Mouse (Mus musculus) embryonic facial prominence, embryonic 10.5 days (tissue): ENCODE results near the gene Cyb5r4. TPM values are rescaled to one million over a fixed set of nuclear protein-coding genes. Genes with fewer than 3 reads are reported as not detected.
"Not testable (repeated sequence)": the region's sequence is repeated elsewhere in the genome, so short reads cannot be mapped to it uniquely, and the experiment has no call there.

Experiments used
- DNase-seq: peaks from one replicate; pipeline ENCODE4 v3.0.0-alpha.2; 2017; ENCODE audit warnings: low spot score
- H3K27ac ChIP-seq: fragments of 300-500 bp; sonication (generic); replicated peaks from 2 replicates; pipeline ENCODE4 v1.5.1; 2016; ENCODE audit warnings: mild to moderate bottlenecking
- H3K27me3 ChIP-seq: fragments of 300-500 bp; sonication (generic); replicated peaks from 2 replicates; pipeline ENCODE4 v1.6.1; 2016; ENCODE audit warnings: low read depth, mild to moderate bottlenecking; ENCODE audit not compliant: poor library complexity, severe bottlenecking
- H3K36me3 ChIP-seq: fragments of 300-500 bp; sonication (generic); replicated peaks from 2 replicates; pipeline ENCODE4 v1.6.1; 2016; ENCODE audit warnings: mild to moderate bottlenecking, moderate library complexity
- H3K4me1 ChIP-seq: fragments of 300-500 bp; sonication (generic); 2 replicates; pipeline ENCODE4 v1.6.1; 2016
- H3K4me3 ChIP-seq: fragments of 300-500 bp; sonication (generic); 2 replicates; pipeline ENCODE4 v1.5.1; 2016; ENCODE audit warnings: mild to moderate bottlenecking, moderate library complexity
- H3K9me3 ChIP-seq: fragments of 300-500 bp; sonication (generic); 2 replicates; pipeline ENCODE4 v1.6.1; 2016; ENCODE audit warnings: mild to moderate bottlenecking
- WGBS: fragments of 180-500 bp; shearing (Covaris S2); methylation state at CpG from one replicate; pipeline ENCODE4 v1.1.7; 2016; 5-methylcytosine and 5-hydroxymethylcytosine counted together
- polyA plus RNA-seq: library from polyadenylated mRNA; unstranded; fragments of >200 nt; fragmentation: Nextera tagmentation; extraction: Ambion mirVana; gene quantifications from 2 replicates; pipeline ENCODE4 v1.2.1, GENCODE M21; 2016

Cyb5r4 gene
- polyA plus RNA-seq, 1 experiment from 2014 or later, result 70.9 TPM

DNA sequence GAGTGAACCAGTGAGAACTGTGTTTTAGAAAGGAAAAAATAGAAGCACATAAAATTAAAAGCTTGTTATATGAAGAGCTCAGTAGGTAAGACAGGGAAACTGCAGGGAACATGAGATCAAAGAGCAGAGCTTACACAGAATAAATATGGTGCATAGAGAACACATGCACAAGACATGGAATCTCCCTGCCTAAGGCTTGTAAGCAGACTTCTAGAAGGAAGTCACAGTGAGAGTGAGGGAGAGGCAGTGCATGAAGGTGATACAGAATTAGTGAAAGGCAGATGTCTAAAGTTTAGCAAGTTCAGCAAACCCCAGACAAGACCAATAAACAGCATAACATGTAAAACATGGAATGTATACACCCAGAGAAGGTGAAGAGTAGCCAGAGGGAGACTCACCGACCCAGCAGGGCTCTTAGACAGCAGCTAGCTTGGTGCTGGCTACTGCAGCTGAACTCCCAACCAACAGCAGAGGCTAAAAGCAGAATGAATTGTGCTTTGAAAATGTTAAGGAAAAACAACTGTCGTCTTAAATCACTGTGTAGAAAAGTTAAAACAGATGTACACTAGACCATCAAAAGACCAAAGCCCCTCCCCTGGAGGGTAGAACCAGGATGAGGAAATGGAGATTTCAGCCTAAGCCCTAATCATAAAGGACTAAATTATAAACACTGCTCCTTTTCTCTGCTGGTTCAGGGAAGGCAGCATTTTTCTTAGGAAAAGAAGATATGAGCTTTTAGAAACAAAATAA is 13.2 kb downstream of the Cyb5r4 start:
- H3K27me3 ChIP-seq, result no peaks in the 10 kb centered on the region
- WGBS, result 44% methylated on average over 2 of the region's 2 CpGs
- peak; percentile 33 for DNase-seq
- H3K27ac ChIP-seq, result peak overlapping the region; percentile 54; the same call in 1 of the 2 replicates
- no peak overlapping the region for H3K4me3 ChIP-seq
- peaks cover 4% of the 10 kb centered on the region; the same call in 1 of the 2 replicates for H3K36me3 ChIP-seq
- no peaks in the 10 kb centered on the region for H3K9me3 ChIP-seq
- H3K4me1 ChIP-seq, result peaks cover 15% of the 10 kb centered on the region

DNA sequence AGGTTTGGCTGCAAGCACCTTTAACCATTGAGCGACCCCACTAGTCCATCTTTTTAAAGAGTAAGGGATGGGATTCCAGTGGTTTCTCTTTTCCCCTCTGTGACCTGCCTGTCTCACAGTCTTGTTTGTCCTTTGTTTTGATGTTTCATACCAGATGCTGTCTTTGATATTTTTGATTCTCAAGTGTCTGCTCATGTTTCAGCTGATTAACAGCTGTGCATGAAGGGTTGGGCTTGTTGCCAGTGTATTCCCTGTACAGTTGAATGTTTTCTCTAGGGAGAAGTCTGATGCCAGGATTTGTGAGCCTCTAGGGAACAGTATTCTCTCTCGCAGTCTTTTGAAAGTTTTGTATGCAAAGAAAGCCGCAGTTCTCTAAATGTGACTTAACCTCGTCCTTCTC is 27.6 kb downstream of the Cyb5r4 start:
- H3K27me3 ChIP-seq, result no peaks in the 10 kb centered on the region
- no peak overlapping the region for H3K4me3 ChIP-seq
- no peaks in the 10 kb centered on the region for H3K4me1 ChIP-seq
- H3K9me3 ChIP-seq, result no peaks in the 10 kb centered on the region
- DNase-seq, result no peak
- H3K27ac ChIP-seq, result no peak overlapping the region
- peaks cover 5% of the 10 kb centered on the region for H3K36me3 ChIP-seq
- WGBS, result 78% methylated on average over 4 of the region's 4 CpGs

DNA sequence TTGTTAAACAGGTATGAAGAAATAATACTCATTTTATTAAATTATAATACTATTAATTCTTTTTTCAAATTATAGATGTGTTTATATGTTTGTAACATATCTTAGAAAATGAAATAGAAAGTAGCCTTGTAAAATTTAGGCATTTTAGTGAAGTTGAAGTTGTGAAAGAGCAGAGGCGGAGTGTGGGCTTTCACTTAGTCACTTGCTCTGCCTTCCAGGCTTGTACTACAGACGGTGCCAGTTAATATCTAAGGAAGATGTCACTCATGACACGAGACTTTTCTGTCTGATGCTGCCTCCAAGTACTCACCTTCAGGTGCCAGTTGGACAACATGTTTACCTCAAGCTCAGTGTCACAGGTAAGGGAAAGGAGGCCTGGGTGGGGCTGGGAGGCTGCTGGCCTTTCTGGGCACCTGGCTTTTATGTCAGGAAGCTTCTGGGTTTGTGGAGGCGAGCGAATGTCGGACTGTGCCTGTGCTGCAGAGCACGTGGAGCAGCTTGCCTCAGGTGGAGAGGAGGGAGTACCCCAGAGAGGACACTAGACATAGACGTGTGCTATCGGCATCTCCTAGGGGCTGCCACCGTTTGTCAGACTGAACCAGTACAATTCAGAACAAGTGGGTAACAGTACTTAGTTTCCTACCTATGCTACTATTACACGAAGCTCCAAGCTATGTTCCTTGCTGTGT is 33.9 kb downstream of the Cyb5r4 start:
- no peaks in the 10 kb centered on the region for H3K27me3 ChIP-seq
- H3K27ac ChIP-seq, result no peak overlapping the region
- no peaks in the 10 kb centered on the region for H3K4me1 ChIP-seq
- no peak overlapping the region for H3K4me3 ChIP-seq
- DNase-seq, result no peak
- H3K9me3 ChIP-seq, result no peaks in the 10 kb centered on the region
- 89% methylated on average over 11 of the region's 11 CpGs for WGBS
- H3K36me3 ChIP-seq, result peaks cover 32% of the 10 kb centered on the region

DNA sequence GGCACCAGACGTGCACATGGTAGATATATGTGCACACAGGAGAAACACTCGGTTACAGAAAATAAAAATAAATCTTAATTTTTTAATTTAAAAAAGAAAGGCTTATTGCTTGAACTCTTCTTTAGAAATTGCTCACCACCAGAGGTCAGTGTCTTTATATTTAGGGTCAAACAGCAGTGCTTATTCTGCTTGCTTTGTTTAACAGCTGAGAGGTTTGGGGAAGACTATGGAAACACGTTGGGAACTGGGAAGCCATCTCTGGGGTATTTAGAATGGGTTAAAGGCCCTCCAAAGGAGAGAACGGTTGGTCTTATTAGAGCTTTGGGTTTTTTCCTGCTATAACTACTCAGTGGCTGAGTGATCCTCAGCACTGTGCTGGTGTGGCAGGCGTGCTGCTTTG is 40.5 kb downstream of the Cyb5r4 start:
- no peaks in the 10 kb centered on the region for H3K27me3 ChIP-seq
- no peak for DNase-seq
- no peaks in the 10 kb centered on the region for H3K9me3 ChIP-seq
- WGBS, result 87% methylated on average over 5 of the region's 5 CpGs
- H3K4me3 ChIP-seq, result no peak overlapping the region
- no peaks in the 10 kb centered on the region for H3K4me1 ChIP-seq
- no peak overlapping the region for H3K27ac ChIP-seq
- H3K36me3 ChIP-seq, result peaks cover 38% of the 10 kb centered on the region

DNA sequence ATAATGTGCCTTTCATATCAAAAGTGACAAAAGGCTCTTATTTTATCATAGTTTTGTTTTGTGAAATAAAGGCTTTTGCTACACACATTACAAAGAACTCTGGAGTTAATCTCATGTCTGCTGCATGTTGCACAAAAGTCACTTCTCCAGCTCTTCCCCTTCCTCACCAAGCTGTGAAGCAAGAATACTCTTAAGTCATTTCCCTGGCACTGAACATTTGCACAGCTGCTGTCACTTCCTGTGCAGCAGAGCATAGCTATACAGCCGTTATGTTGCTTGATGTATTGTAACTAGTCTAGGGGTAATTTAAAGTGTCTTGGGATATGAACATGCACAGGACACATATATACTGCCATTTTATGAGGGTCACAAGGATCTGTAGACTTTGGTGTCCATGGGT is 46.3 kb downstream of the Cyb5r4 start:
- Histone ChIP-seq H3K36me3 (peaks cover 35% of the 10 kb centered on the region), H3K9me3 (no peaks in the 10 kb centered on the region), H3K4me3 (no peak overlapping the region), H3K27me3 (no peaks in the 10 kb centered on the region), H3K27ac (no peak overlapping the region), H3K4me1 (no peaks in the 10 kb centered on the region)
- 85% methylated on average over 1 of the region's 1 CpGs for WGBS
- no peak for DNase-seq

DNA sequence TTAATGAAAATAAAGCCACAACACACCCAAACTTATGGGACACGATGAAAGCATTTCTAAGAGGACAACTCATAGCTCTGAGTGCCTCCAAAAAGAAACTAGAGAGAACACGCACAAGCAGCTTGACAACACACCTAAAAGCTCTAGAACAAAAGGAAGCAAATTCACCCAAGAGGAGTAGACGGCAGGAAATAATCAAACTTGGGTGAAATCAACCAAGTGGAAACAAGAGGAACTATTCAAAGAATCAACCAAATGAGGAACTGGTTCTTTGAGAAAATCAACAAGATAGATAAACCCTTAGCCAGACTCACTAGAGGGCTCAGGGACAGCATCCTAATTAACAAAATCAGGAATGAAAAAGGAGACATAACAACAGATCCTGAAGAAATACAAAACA is 49.8 kb downstream of the Cyb5r4 start:
- DNase-seq, H3K9me3 ChIP-seq, H3K4me1 ChIP-seq, H3K4me3 ChIP-seq, H3K27me3 ChIP-seq, H3K27ac ChIP-seq: not testable (repeated sequence)
- H3K36me3 ChIP-seq, result peaks cover 29% of the 10 kb centered on the region
- WGBS, result 93% methylated on average over 3 of the region's 3 CpGs

DNA sequence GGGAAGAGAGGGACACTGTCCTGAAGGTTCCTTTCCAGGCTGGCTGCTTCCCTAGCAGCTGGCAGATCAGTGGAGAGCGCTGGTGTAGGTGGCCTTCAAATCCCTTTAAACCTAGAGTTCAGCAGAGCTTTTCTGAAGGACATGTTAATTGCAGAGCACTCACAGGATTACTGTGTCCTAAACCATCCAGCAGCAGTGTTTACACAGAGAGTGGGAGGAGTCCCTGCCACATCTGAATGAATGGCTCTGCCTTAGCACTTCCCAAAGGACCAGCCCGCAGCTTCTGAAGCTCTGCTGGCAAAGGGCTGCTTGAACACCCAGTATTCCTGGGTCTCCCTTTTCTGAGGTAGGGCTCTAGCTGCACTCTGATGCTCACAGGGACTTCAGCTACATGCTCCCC is 56.1 kb downstream of the Cyb5r4 start:
- no peak for DNase-seq
- no peak overlapping the region for H3K4me3 ChIP-seq
- H3K4me1 ChIP-seq, result no peaks in the 10 kb centered on the region
- WGBS, result 38% methylated on average over 2 of the region's 2 CpGs
- no peak overlapping the region for H3K27ac ChIP-seq
- no peaks in the 10 kb centered on the region for H3K27me3 ChIP-seq
- H3K36me3 ChIP-seq, result no peaks in the 10 kb centered on the region
- no peaks in the 10 kb centered on the region for H3K9me3 ChIP-seq

DNA sequence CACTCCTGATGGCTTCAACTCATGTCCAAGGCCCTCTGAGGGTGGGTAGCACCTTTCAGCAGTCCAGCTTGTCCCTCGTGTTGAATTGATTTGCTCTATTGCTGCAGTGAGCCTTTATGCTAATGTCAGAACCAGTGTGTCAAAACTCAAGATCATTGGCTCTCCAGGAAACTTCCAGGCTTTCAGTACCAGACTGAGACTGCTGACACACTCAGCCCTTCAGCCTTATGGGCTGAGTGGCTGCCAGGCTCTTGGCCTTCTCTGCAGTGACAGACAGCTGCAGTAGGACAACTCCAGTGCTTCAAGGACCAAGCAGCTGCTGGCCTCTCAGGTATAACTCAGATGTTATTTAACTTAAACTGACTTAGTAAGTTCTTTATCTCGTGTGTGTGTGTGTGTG is 57.7 kb downstream of the Cyb5r4 start:
- Histone ChIP-seq H3K4me3 (no peak overlapping the region), H3K27ac (no peak overlapping the region), H3K36me3 (no peaks in the 10 kb centered on the region), H3K4me1 (no peaks in the 10 kb centered on the region), H3K27me3 (no peaks in the 10 kb centered on the region), H3K9me3 (no peaks in the 10 kb centered on the region)
- WGBS, result 64% methylated on average over 2 of the region's 2 CpGs
- DNase-seq, result no peak

DNA sequence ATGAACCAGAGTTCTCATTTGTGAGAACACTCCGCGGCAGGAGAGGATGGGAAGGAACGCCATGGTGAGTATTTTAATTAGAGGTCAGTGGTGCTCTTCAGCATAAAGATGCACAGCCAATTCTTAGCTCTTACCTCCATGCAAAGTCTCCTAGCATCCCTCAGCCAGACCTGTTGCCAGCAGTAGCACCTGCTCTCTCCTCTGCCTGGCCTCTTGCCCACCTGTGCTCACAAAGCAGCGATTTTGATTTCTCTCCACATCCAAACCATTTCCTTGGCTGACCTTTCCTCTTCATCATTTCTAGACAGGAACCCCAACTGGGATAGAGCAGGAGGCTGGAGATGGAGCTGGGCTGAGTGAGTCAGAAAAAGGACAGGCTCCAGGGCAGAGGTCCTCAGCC is 65.2 kb downstream of the Cyb5r4 start:
- Histone ChIP-seq H3K4me3 (no peak overlapping the region), H3K4me1 (peaks cover 18% of the 10 kb centered on the region), H3K27ac (no peak overlapping the region), H3K36me3 (no peaks in the 10 kb centered on the region), H3K27me3 (no peaks in the 10 kb centered on the region), H3K9me3 (no peaks in the 10 kb centered on the region)
- 88% methylated on average over 4 of the region's 4 CpGs for WGBS
- no peak for DNase-seq

DNA sequence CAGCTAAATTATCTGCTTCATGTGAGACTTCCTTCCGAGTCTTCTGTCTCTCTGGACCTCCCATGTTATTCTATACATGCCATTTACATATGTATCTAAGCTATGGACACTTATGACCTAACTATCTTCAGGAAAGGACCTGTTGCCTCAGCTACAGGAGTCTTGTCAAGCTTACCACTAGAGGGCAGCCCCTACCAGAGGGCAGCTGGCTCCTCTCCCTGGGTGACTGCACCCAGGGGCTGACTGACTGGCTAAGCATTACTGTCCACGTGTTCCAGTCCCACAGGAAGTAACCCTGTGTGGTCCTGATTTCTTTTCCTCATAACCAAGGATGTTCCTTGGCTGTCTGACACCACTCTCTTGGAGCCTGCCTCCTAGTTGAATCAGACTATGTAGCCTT is 76.2 kb downstream of the Cyb5r4 start:
- WGBS, result 62% methylated on average over 2 of the region's 2 CpGs
- no peaks in the 10 kb centered on the region for H3K36me3 ChIP-seq
- no peaks in the 10 kb centered on the region for H3K4me1 ChIP-seq
- H3K27me3 ChIP-seq, result no peaks in the 10 kb centered on the region
- no peak overlapping the region for H3K27ac ChIP-seq
- no peak overlapping the region for H3K4me3 ChIP-seq
- no peaks in the 10 kb centered on the region for H3K9me3 ChIP-seq
- DNase-seq, result no peak

DNA sequence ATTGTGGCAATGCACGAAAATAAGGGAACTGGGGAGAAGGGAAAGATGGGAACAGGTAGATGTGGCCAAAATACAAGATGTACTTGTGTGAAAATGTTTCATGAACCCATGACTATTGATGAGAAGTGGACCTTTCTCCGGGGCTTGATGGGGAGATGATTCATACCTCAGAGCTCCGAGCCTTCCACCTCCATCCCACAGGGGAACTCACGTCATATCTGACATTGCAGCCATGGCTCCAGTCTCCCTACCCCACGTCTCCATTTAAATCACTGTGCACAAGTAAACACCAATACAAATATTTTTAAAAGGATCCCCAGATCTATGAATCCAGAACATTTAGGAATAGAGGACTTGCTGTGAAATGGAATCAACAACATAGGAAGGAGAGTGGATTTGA is 93.2 kb downstream of the Cyb5r4 start:
- DNase-seq, result no peak
- H3K27ac ChIP-seq, result no peak overlapping the region
- H3K4me1 ChIP-seq, result no peaks in the 10 kb centered on the region
- H3K36me3 ChIP-seq, result no peaks in the 10 kb centered on the region
- 85% methylated on average over 5 of the region's 5 CpGs for WGBS
- H3K27me3 ChIP-seq, result no peaks in the 10 kb centered on the region
- no peak overlapping the region for H3K4me3 ChIP-seq
- H3K9me3 ChIP-seq, result no peaks in the 10 kb centered on the region

DNA sequence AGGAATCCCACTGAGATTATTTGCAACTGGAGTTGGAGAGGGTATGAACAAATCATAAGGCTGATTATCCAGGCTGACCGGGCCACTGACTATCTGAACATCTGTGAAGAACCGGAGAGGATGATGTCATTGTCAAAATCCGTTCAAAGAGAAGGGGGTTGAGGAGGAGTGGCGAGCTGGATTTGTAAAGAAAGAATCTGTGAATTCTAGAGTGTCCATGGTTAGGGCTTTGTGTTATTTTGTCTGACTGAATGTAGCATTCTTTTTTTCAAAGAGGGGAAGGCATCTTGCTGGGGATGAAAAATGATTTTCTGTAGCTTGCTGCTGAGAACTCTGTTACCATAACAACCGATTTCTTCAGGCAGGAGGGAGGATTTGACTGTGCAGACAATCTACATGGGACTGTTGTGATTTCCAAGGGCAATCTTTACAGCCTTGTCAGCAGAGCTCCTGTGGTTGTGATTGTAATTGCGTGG is 93.7 kb downstream of the Cyb5r4 start:
- Histone ChIP-seq H3K36me3 (no peaks in the 10 kb centered on the region), H3K4me3 (no peak overlapping the region), H3K4me1 (no peaks in the 10 kb centered on the region), H3K9me3 (no peaks in the 10 kb centered on the region), H3K27me3 (no peaks in the 10 kb centered on the region), H3K27ac (no peak overlapping the region)
- no peak for DNase-seq
- 64% methylated on average over 6 of the region's 6 CpGs for WGBS

DNA sequence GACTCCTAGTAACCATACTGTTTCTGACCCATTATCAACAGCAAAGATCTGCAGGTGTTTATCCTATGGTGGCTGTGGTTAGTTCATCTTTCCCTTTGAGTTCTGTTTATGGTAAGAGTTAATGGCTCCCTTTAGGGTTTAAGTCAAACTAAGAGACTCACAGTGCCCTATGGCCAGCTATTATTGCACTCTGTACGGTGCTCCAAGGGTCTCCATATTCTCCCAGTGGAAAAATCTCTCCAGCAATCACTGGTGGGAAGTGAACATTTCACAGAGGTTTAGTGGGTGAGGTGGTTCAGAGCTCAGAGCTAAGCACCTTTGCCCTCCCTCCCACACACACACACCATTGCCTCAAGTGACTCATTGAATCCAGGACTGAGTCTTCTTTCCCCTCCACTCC is 94.2 kb downstream of the Cyb5r4 start:
- H3K27me3 ChIP-seq, result no peaks in the 10 kb centered on the region
- no peaks in the 10 kb centered on the region for H3K4me1 ChIP-seq
- H3K9me3 ChIP-seq, result no peaks in the 10 kb centered on the region
- 88% methylated on average over 1 of the region's 1 CpGs for whole genome bisulfite sequencing
- DNase-seq, result no peak
- H3K36me3 ChIP-seq, result no peaks in the 10 kb centered on the region
- H3K4me3 ChIP-seq, result no peak overlapping the region
- no peak overlapping the region for H3K27ac ChIP-seq
